Mouse (Mus musculus): Measurements from ENCODE around the gene Zcchc3. TPM values are rescaled to one million over a fixed set of nuclear protein-coding genes. Genes with fewer than 3 reads are reported as not detected.

Zcchc3 gene
- polyA plus RNA-seq, 1 experiment, result 0.90 TPM

GRCm38 (mm10) chr2:152397004-152397589, 17.7 kb downstream of the Zcchc3 start:
- H3K36me3 ChIP-seq (ENCODE audit: control insufficient read depth), result no peaks in the 10 kb centered on the region
- peaks cover 62% of the 10 kb centered on the region for H3K4me1 ChIP-seq (ENCODE audit: control insufficient read depth)
- peak overlapping the region; percentile 81 for H3K4me3 ChIP-seq (replicated peaks)
- TF ChIP-seq TAL1 (IDR thresholded peaks at IDR 0.05; ENCODE audit: low read length) (no peak), GATA1 (IDR thresholded peaks at IDR 0.05; ENCODE audit: low read length) (no peak)
- H3K27me3 ChIP-seq (ENCODE audit: control insufficient read depth), result no peaks in the 10 kb centered on the region
- H3K9me3 ChIP-seq (ENCODE audit: control insufficient read depth, low read length), result no peaks in the 10 kb centered on the region

GRCm38 (mm10) chr2:152396110-152397003, 18.5 kb downstream of the Zcchc3 start:
- Histone ChIP-seq H3K4me1 (ENCODE audit: control insufficient read depth) (peaks cover 62% of the 10 kb centered on the region), H3K27me3 (ENCODE audit: control insufficient read depth) (no peaks in the 10 kb centered on the region), H3K4me3 (replicated peaks) (peak overlapping the region; percentile 81), H3K9me3 (ENCODE audit: control insufficient read depth, low read length) (no peaks in the 10 kb centered on the region), H3K36me3 (ENCODE audit: control insufficient read depth) (no peaks in the 10 kb centered on the region)
- TF ChIP-seq TAL1 (IDR thresholded peaks at IDR 0.05; ENCODE audit: low read length), result no peak

DNA sequence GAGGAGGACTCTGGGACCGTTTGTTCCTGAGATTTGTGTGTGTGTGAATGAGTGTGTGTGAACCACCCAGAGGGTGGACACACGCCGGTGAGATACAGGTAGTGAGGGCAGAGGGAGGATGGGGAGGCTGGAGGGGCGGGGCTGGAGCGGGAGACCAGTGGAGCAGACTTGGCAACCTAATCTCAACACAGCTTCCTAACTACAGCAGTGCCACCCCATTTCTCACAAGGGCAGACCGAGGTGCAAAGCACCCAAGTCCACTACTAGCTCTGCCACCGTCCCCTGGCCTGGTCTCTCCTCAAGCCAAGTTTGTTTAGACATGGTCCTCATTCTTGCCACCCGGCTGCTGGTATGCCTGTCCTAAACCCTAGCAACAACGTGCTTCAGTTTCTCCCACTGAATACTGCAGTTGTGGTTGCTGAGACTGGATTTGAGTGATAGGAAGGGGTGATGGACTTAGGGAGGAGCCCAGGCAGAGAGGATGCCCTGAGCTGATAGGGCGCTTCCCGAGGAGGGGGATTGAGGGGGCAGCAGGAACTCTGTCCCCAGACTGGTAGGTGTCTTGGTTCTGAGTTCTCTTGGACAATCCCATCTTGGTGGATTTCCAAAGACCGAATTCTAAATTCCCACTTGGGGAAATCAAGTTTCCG, 19.4 kb downstream of the Zcchc3 start:
- Histone ChIP-seq H3K9me3 (ENCODE audit: control insufficient read depth, low read length) (no peaks in the 10 kb centered on the region), H3K27me3 (ENCODE audit: control insufficient read depth) (no peaks in the 10 kb centered on the region), H3K4me3 (replicated peaks) (peak overlapping the region; percentile 81), H3K4me1 (ENCODE audit: control insufficient read depth) (peaks cover 64% of the 10 kb centered on the region), H3K36me3 (ENCODE audit: control insufficient read depth) (no peaks in the 10 kb centered on the region)
- no peak for TF ChIP-seq TAL1 (IDR thresholded peaks at IDR 0.05; ENCODE audit: low read length)
- TF ChIP-seq GATA1 (IDR thresholded peaks at IDR 0.05; ENCODE audit: low read length), result no peak

- Histone ChIP-seq H3K9me3 (ENCODE audit: control insufficient read depth, low read length) (no peaks in the 10 kb centered on the region), H3K36me3 (ENCODE audit: control insufficient read depth) (no peaks in the 10 kb centered on the region), H3K4me3 (replicated peaks) (no peak overlapping the region), H3K4me1 (ENCODE audit: control insufficient read depth) (peaks cover 52% of the 10 kb centered on the region), H3K27me3 (ENCODE audit: control insufficient read depth) (no peaks in the 10 kb centered on the region)
- TF ChIP-seq GATA1 (IDR thresholded peaks at IDR 0.05; ENCODE audit: low read length), result no peak
- no peak for TF ChIP-seq TAL1 (IDR thresholded peaks at IDR 0.05; ENCODE audit: low read length)
These were observed 21.4 kb downstream of the Zcchc3 start for GRCm38 (mm10) chr2:152393225-152394017.

DNA sequence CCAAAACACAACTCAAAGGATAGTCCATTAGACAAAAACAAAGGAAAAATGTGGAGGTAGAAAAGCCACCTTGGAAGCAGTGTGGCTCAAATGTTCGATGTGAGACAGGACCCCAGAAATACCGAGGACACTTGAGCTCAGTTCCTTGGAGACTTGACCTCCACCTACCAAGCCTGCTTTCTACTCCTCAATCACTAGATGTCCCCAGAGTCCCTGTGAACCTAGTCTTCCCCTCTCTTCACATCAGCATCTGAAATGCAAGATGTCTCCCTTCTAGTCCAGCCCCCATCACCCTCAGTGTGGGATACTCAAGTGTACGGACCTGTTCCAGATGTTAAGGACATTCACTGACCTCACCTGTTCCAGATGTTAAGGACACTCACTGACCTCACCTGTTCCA, 22.0 kb downstream of the Zcchc3 start:
- Histone ChIP-seq H3K27me3 (ENCODE audit: control insufficient read depth) (0 out of 2 replicates have a peak, but pooled peaks cover 3% of the 10 kb centered on the region), H3K9me3 (ENCODE audit: control insufficient read depth, low read length) (no peaks in the 10 kb centered on the region), H3K4me1 (ENCODE audit: control insufficient read depth) (peaks cover 45% of the 10 kb centered on the region), H3K36me3 (ENCODE audit: control insufficient read depth) (no peaks in the 10 kb centered on the region), H3K4me3 (replicated peaks) (no peak overlapping the region)
- TF ChIP-seq TAL1 (IDR thresholded peaks at IDR 0.05; ENCODE audit: low read length), result no peak
- no peak for TF ChIP-seq GATA1 (IDR thresholded peaks at IDR 0.05; ENCODE audit: low read length)

DNA sequence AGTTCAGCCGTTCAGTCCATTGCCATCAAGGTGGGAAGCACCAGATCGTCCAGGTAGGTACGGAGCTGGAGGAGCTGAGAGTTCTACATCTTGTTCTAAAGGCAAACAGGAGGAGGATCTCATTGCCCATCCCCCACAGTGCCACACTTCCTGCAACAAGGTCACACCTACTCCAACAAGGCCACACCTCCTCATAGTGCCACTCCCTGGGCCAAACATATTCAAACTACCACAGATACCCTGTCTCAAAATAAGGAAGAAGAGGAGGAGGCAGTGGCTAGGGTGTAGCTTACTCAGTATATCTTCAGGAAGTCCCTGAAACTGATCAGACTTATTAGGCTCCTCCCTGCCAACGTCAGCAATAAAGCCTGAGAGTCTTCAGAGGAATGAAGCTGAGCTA, 30.6 kb downstream of the Zcchc3 start:
- Histone ChIP-seq H3K4me1 (ENCODE audit: control insufficient read depth) (peaks cover 4% of the 10 kb centered on the region), H3K27me3 (ENCODE audit: control insufficient read depth) (peaks cover 6% of the 10 kb centered on the region; the same call in 1 of the 2 replicates), H3K9me3 (ENCODE audit: control insufficient read depth, low read length) (peaks cover 6% of the 10 kb centered on the region; the same call in 1 of the 2 replicates), H3K36me3 (ENCODE audit: control insufficient read depth) (no peaks in the 10 kb centered on the region), H3K4me3 (replicated peaks) (no peak overlapping the region)
- TF ChIP-seq GATA1 (IDR thresholded peaks at IDR 0.05; ENCODE audit: low read length), result no peak
- TF ChIP-seq TAL1 (IDR thresholded peaks at IDR 0.05; ENCODE audit: low read length), result no peak

GRCm38 (mm10) chr2:152376345-152376741, 38.5 kb downstream of the Zcchc3 start, which contains the start of gene Nrsn2:
Gene Nrsn2 (minus strand): TSS chr2:152376638.
- Histone ChIP-seq H3K9me3 (ENCODE audit: control insufficient read depth, low read length) (no peaks in the 10 kb centered on the region), H3K36me3 (ENCODE audit: control insufficient read depth) (no peaks in the 10 kb centered on the region), H3K27me3 (ENCODE audit: control insufficient read depth) (peaks cover 53% of the 10 kb centered on the region), H3K4me1 (ENCODE audit: control insufficient read depth) (peaks cover 11% of the 10 kb centered on the region), H3K4me3 (replicated peaks) (no peak within 1 kb of the TSS)
- no peak for TF ChIP-seq TAL1 (IDR thresholded peaks at IDR 0.05; ENCODE audit: low read length)

DNA sequence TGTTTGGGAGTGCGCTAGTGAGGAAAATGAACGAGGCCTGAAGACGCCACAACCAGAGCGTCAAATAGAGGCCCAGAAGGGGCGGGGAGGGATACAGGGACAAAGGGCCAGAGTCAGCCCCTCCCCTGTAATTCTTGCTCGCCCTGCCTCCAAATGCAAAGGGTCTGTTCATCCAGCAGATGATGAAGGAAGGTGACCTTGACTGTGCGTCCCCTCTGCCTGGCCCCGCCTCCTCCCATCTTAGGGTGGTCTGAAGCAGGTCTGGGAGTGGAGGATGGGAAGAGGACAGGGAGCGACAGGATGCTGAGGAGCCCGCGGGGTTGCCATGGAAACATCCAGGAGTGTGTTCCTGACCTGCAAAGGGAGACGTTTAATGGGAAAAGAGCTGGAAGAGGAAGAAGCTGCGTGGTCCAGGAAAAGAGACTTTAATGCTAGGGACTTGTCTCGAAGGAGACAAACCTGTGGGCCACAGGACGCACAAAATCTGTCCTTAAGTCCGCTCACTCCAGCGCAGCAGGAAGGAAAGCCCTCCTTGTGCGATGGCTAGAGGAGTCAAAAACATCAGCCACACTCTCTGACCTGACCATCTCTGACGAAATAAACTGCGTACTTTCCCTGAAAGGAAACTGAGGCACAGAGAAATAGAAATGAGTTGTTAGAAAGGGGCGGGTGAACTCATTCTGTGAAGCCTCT, 39.0 kb downstream of the Zcchc3 start:
- TF ChIP-seq TAL1 (IDR thresholded peaks at IDR 0.05; ENCODE audit: low read length), result no peak
- TF ChIP-seq GATA1 (IDR thresholded peaks at IDR 0.05; ENCODE audit: low read length), result no peak
- H3K4me1 ChIP-seq (ENCODE audit: control insufficient read depth), result peaks cover 11% of the 10 kb centered on the region
- no peaks in the 10 kb centered on the region for H3K36me3 ChIP-seq (ENCODE audit: control insufficient read depth)
- H3K4me3 ChIP-seq (replicated peaks), result no peak overlapping the region
- H3K27me3 ChIP-seq (ENCODE audit: control insufficient read depth), result peaks cover 53% of the 10 kb centered on the region
- H3K9me3 ChIP-seq (ENCODE audit: control insufficient read depth, low read length), result no peaks in the 10 kb centered on the region
